Mouse (Mus musculus) liver, adult 2 months (tissue): ENCODE measurements around the gene Foxl2.

ENCODE experiments used
- CTCF ChIP-seq: fragments of 200-500 bp; IDR thresholded peaks from 2 replicates; pipeline ENCODE4 v1.5.1; 2011; ENCODE audit warnings: low read depth, low read length, control low read depth
- POLR2A ChIP-seq: fragments of 200-500 bp; IDR thresholded peaks from 2 replicates; pipeline ENCODE4 v1.6.1; 2011; ENCODE audit warnings: low read length, control low read depth; ENCODE audit not compliant: insufficient read depth; ENCODE audit errors: extremely low read depth

DNA sequence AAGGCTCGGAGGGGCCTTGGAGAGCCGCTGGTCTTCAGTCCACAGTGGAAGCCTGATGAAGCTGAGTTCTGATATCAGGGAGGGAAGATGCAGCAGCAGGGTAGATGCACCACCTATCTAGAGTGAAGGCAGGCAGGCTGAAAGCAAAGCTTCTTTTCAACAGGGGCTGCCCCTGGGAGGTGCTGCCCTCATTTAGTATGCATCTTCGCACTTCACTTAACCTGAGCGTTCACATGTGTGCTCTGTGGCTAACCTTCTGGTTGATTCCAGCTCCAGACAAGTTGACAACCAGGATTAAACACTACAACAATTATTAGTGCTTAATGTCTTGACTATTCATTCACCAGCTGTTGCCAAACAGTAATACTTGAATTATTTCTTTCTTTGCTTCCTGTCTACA, 39.0 kb downstream of the Foxl2 start:
- TF ChIP-seq POLR2A (no peak), CTCF (no peak)
